In the genomic region with DNA sequence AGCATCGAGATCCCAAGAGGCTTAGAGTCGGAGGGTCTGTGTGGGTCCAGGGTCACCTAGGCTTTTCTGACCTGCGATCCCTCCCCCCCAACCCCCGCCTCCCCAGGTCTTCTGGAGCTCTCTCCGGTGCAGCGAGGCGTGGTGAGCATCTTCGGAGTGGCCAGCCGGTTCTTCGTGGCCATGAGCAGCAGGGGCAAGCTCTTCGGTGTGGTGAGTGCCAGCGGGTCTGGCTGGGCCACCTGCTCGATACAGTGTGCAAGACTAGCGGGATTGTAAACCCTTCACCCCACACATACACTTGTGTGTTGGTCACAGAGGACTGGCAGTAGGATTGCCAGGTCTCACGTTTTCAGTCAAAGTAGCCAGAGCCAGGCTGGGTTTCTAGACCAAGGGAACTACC, we compare ENCODE assay signal across 8 mouse cellular contexts. TPM values are rescaled to one million over a fixed set of nuclear protein-coding genes. Genes with fewer than 3 reads are reported as not detected.
A peak's percentile ranks its signal among the peaks of the same experiment; 100 is the strongest.
DNase-seq lines count a peak whose midpoint lies in the region; ATAC-seq lines count a peak whose summit lies in the region.

No protein-coding gene starts in this region.

- no peak for ATAC-seq in kidney, embryonic 15.5 days (replicated peaks; ENCODE audit: low FRiP score)
- no peak for ATAC-seq in hindbrain, embryonic 14.5 days (ENCODE audit: low FRiP score)
- ATAC-seq in midbrain, embryonic 16.5 days: no peak
- ATAC-seq in inflammation-experienced regulatory T-cells, adult 6 months: no peak

- H3K9me3 ChIP-seq in kidney, embryonic 15.5 days (replicated peaks): no peaks in the 10 kb centered on the region
- no peaks in the 10 kb centered on the region for H3K9me3 ChIP-seq in hindbrain, embryonic 14.5 days (ENCODE audit: control insufficient read depth, low read length)
- H3K9me3 ChIP-seq in midbrain, embryonic 16.5 days (replicated peaks; ENCODE audit: control insufficient read depth, low read length, poor library complexity, severe bottlenecking): no peaks in the 10 kb centered on the region

- H3K4me1 ChIP-seq in kidney, embryonic 15.5 days: peaks cover 27% of the 10 kb centered on the region
- H3K4me1 ChIP-seq in hindbrain, embryonic 14.5 days (replicated peaks; ENCODE audit: control insufficient read depth, insufficient read depth, low read length): no peaks in the 10 kb centered on the region; the same call in 1 of the 2 replicates
- peaks cover 9% of the 10 kb centered on the region; the same call in 1 of the 2 replicates for H3K4me1 ChIP-seq in midbrain, embryonic 16.5 days (ENCODE audit: control insufficient read depth, insufficient read depth, low read length)

- DNase-seq in kidney, adult 9 months: no peak
- peak; percentile 35 to 36 for DNase-seq in cerebellum, postnatal 36 days
- no peak for DNase-seq in hindbrain, embryonic 14.5 days (ENCODE audit: low spot score)
- DNase-seq in natural killer cell, adult 2 months (ENCODE audit: low spot score in 2 of 2): no peak
- DNase-seq in urinary bladder, postnatal 25 days (ENCODE audit: low spot score): no peak

- H3K4me3 ChIP-seq in kidney, embryonic 15.5 days (replicated peaks): peak overlapping the region; percentile 34
- H3K4me3 ChIP-seq in hindbrain, embryonic 14.5 days (replicated peaks; ENCODE audit: low read length): 0 out of 2 replicates have a peak overlapping the region, but pooled peaks have one; percentile 21
- H3K4me3 ChIP-seq in midbrain, embryonic 16.5 days (ENCODE audit: low read depth, low read length): no peak overlapping the region

- no peak overlapping the region for H3K9ac ChIP-seq in kidney, embryonic 15.5 days
- no peak overlapping the region for H3K9ac ChIP-seq in hindbrain, embryonic 14.5 days
- no peak overlapping the region for H3K9ac ChIP-seq in midbrain, embryonic 16.5 days (ENCODE audit: low read depth, low read length)

- H3K27ac ChIP-seq in kidney, embryonic 15.5 days: no peak overlapping the region
- no peak overlapping the region for H3K27ac ChIP-seq in hindbrain, embryonic 14.5 days
- no peak overlapping the region for H3K27ac ChIP-seq in midbrain, embryonic 16.5 days (ENCODE audit: low read length)

- peaks cover 90% of the 10 kb centered on the region for H3K27me3 ChIP-seq in kidney, embryonic 15.5 days
- H3K27me3 ChIP-seq in hindbrain, embryonic 14.5 days (ENCODE audit: control insufficient read depth, insufficient read depth, low read length): peaks cover 79% of the 10 kb centered on the region
- peaks cover 60% of the 10 kb centered on the region for H3K27me3 ChIP-seq in midbrain, embryonic 16.5 days (ENCODE audit: control insufficient read depth, insufficient read depth, low read depth, low read length)

- under 1% methylated on average over 15 of the region's 15 CpGs for WGBS in kidney, embryonic 15.5 days
- 0% methylated on average over 15 of the region's 15 CpGs for WGBS in hindbrain, embryonic 14.5 days
- WGBS in midbrain, embryonic 16.5 days: 0% methylated on average over 15 of the region's 15 CpGs

- H3K36me3 ChIP-seq in kidney, embryonic 15.5 days: no peaks in the 10 kb centered on the region
- H3K36me3 ChIP-seq in hindbrain, embryonic 14.5 days (replicated peaks; ENCODE audit: control insufficient read depth, insufficient read depth): no peaks in the 10 kb centered on the region
- no peaks in the 10 kb centered on the region for H3K36me3 ChIP-seq in midbrain, embryonic 16.5 days (ENCODE audit: control insufficient read depth, insufficient read depth, low read length)

- H3K4me2 ChIP-seq in kidney, embryonic 15.5 days: peak overlapping the region; percentile 56
- peak overlapping the region; percentile 29; the same call in 1 of the 2 replicates for H3K4me2 ChIP-seq in hindbrain, embryonic 14.5 days (replicated peaks)
- H3K4me2 ChIP-seq in midbrain, embryonic 16.5 days (ENCODE audit: low read length): peak overlapping the region; percentile 16

RNA-seq across cellular contexts. Expression of gene Fgf4, which starts 15.0 kb away (rescaled TPM):
- 0.14 TPM in 1 of 2 replicates, not detected in the other for polyA plus RNA-seq in kidney, embryonic 15.5 days (2015; fragmentation: Nextera tagmentation; extraction: Ambion mirVana)
- not detected in 2 replicates for polyA plus RNA-seq in hindbrain, embryonic 14.5 days (2014; fragmentation: Nextera tagmentation; extraction: Ambion mirVana)
- not detected in 2 replicates for polyA plus RNA-seq in midbrain, embryonic 16.5 days (2015; fragmentation: Nextera tagmentation; extraction: Ambion mirVana)
- polyA plus RNA-seq in inflammation-experienced regulatory T-cells, adult 6 months (2017; shearing (Covaris generic)): not detected

RNA-seq across cellular contexts. Expression of gene Fgf3, which starts 24.2 kb away (rescaled TPM):
- polyA plus RNA-seq in kidney, embryonic 15.5 days (2015; fragmentation: Nextera tagmentation; extraction: Ambion mirVana): 0.36 and 0.53 TPM in 2 replicates
- polyA plus RNA-seq in hindbrain, embryonic 14.5 days (2014; fragmentation: Nextera tagmentation; extraction: Ambion mirVana): 4.8 and 9.7 TPM in 2 replicates
- polyA plus RNA-seq in midbrain, embryonic 16.5 days (2015; fragmentation: Nextera tagmentation; extraction: Ambion mirVana): 1.4 and 2.0 TPM in 2 replicates
- not detected for polyA plus RNA-seq in inflammation-experienced regulatory T-cells, adult 6 months (2017; shearing (Covaris generic))

RNA-seq across cellular contexts. Expression of gene Fgf15, which starts 34.2 kb away (rescaled TPM):
- polyA plus RNA-seq in kidney, embryonic 15.5 days (2015; fragmentation: Nextera tagmentation; extraction: Ambion mirVana): 2.3 and 2.4 TPM in 2 replicates
- 13.7 and 18.5 TPM in 2 replicates for polyA plus RNA-seq in hindbrain, embryonic 14.5 days (2014; fragmentation: Nextera tagmentation; extraction: Ambion mirVana)
- 19.0 and 35.9 TPM in 2 replicates for polyA plus RNA-seq in midbrain, embryonic 16.5 days (2015; fragmentation: Nextera tagmentation; extraction: Ambion mirVana)
- not detected for polyA plus RNA-seq in inflammation-experienced regulatory T-cells, adult 6 months (2017; shearing (Covaris generic))

RNA-seq across cellular contexts. Expression of gene LTO1, which starts 52.8 kb away (rescaled TPM):
- 25.8 and 27.9 TPM in 2 replicates for polyA plus RNA-seq in kidney, embryonic 15.5 days (2015; fragmentation: Nextera tagmentation; extraction: Ambion mirVana)
- polyA plus RNA-seq in hindbrain, embryonic 14.5 days (2014; fragmentation: Nextera tagmentation; extraction: Ambion mirVana): 22.3 and 22.6 TPM in 2 replicates
- polyA plus RNA-seq in midbrain, embryonic 16.5 days (2015; fragmentation: Nextera tagmentation; extraction: Ambion mirVana): 31.1 and 36.0 TPM in 2 replicates
- 10 to 100 TPM; 27.4 to 42.5 (median 30.4) TPM for polyA plus RNA-seq in inflammation-experienced regulatory T-cells, adult 6 months (2017; shearing (Covaris generic))

Comparison
In these comparisons a context has a peak if more than half of its experiments do, and no peak if none do; other contexts are left out.
1. DNase-seq: peak in cerebellum, postnatal 36 days (2 of 2); none in kidney, adult 9 months (single experiment), hindbrain, embryonic 14.5 days (single experiment), natural killer cell, adult 2 months (0 of 2) and urinary bladder, postnatal 25 days (single experiment).
2. Peak in every context shown above with its lines, with median percentiles within 50 percentile points of each other: H3K4me2 ChIP-seq.